Mouse (Mus musculus): Measurements from ENCODE around the gene Tmem235. TPM values are rescaled to one million over a fixed set of nuclear protein-coding genes. Genes with fewer than 3 reads are reported as not detected.

Tmem235 gene
- polyA plus RNA-seq, 2 experiments from 2014 or later, result not detected

GRCm38 (mm10) chr11:117892199-117892598, 31.6 kb downstream of the Tmem235 start:
- peak; percentile 87 for ATAC-seq

- ATAC-seq, result no peak
Observed at GRCm38 (mm10) chr11:117894676-117895075, 34.1 kb downstream of the Tmem235 start.

GRCm38 (mm10) chr11:117896533-117896932, 36.0 kb downstream of the Tmem235 start:
- no peak for ATAC-seq

GRCm38 (mm10) chr11:117902282-117902681, 41.7 kb downstream of the Tmem235 start:
- ATAC-seq, result no peak

GRCm38 (mm10) chr11:117904442-117904841, 43.9 kb downstream of the Tmem235 start:
- ATAC-seq, result no peak

GRCm38 (mm10) chr11:117909337-117909736, 48.8 kb downstream of the Tmem235 start:
- no peak for ATAC-seq

- peak; percentile 71 for ATAC-seq
Observed at GRCm38 (mm10) chr11:117912684-117913352, 52.3 kb downstream of the Tmem235 start.

- ATAC-seq, result no peak
Observed at GRCm38 (mm10) chr11:117914531-117914930, 54.0 kb downstream of the Tmem235 start.

Other genes starting within 250 kb of the Tmem235 start
- gene Tnrc6c, start 206.5 kb upstream of the Tmem235 start, polyA plus RNA-seq (2017; shearing (Covaris generic)), result 10 to 100 TPM; 19.6 to 21.4 TPM
- 10 to 100 TPM; 35.1 to 41.6 TPM for gene Tmc8, start 78.7 kb upstream of the Tmem235 start, polyA plus RNA-seq (2017; shearing (Covaris generic))
- gene Tmc6, start 78.6 kb upstream of the Tmem235 start, polyA plus RNA-seq (2017; shearing (Covaris generic)), result 100 to 1,000 TPM in 1 of 2 experiments, 10 to 100 TPM in 1; 85.5 to 146 TPM
- 1 to 10 TPM in 1 of 2 experiments, not detected in 1; 1.0 TPM for gene 6030468B19Rik, start 63.1 kb upstream of the Tmem235 start, polyA plus RNA-seq (2017; shearing (Covaris generic))
- 1 to 10 TPM; 1.0 to 3.2 TPM for gene Gm20708, start 51.1 kb upstream of the Tmem235 start, polyA plus RNA-seq (2017; shearing (Covaris generic))
- gene Syngr2, start 51.1 kb upstream of the Tmem235 start, polyA plus RNA-seq (2017; shearing (Covaris generic)), result 100 to 1,000 TPM; 110 to 153 TPM
- gene Afmid, start 34.8 kb upstream of the Tmem235 start, polyA plus RNA-seq (2017; shearing (Covaris generic)), result 10 to 100 TPM; 24.8 to 42.0 TPM
- gene Tk1, start 34.7 kb upstream of the Tmem235 start, polyA plus RNA-seq (2017; shearing (Covaris generic)), result 10 to 100 TPM; 31.4 to 55.1 TPM
- 10 to 100 TPM; 16.9 to 31.5 TPM for gene Birc5, start 11.5 kb upstream of the Tmem235 start, polyA plus RNA-seq (2017; shearing (Covaris generic))
- 1 to 10 TPM; 8.5 to 10.0 TPM for gene Tha1, start 12.7 kb downstream of the Tmem235 start, polyA plus RNA-seq (2017; shearing (Covaris generic))
- 10 to 100 TPM; 34.4 to 35.5 TPM for gene Socs3, start 109.3 kb downstream of the Tmem235 start, polyA plus RNA-seq (2017; shearing (Covaris generic))
- gene Pgs1, start 125.5 kb downstream of the Tmem235 start, polyA plus RNA-seq (2017; shearing (Covaris generic)), result 10 to 100 TPM; 34.3 to 38.8 TPM